Mouse (Mus musculus) liver, embryonic 14 days (tissue): Measurements from ENCODE around the gene Caskin1. TPM values are rescaled to one million over a fixed set of nuclear protein-coding genes. Genes with fewer than 3 reads are reported as not detected.

Experiments used
- polyA plus RNA-seq: library from polyadenylated mRNA; depleted of rRNA; stranded (reverse); fragments of >200 nt; gene quantifications from 2 replicates; pipeline ENCODE4 v1.2.3, GENCODE M21; 2012; rRNA removed

Gene Caskin1
- 0.08 and 0.12 TPM in 2 replicates for polyA plus RNA-seq

DNA sequence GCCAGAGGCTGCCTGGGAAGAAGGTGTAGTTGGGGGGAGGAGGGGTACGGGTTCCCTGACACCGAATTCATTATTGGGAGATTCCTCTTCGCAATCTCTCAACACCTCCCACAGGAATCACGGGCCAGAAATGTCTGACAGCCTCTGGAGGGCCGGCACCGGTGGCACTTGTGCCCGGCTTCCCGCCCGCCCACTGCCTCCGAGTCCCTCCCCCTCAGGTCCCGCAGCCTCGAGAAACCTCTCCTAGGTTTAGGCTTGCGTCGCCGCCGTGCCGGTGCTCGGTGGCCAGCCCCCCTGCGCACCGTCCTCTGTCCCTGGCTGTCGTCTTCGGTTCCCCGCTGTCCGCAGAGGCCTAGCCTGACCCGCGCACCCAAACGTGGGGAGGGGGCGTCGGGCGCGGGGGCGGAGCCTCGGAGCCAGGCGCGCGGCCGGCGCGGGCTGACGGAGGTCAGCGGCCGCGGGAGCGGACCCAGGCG lies at the start of gene Caskin1:
Caskin1 (plus strand) TSS at position 416 of the 476 bp plus-strand sequence.

DNA sequence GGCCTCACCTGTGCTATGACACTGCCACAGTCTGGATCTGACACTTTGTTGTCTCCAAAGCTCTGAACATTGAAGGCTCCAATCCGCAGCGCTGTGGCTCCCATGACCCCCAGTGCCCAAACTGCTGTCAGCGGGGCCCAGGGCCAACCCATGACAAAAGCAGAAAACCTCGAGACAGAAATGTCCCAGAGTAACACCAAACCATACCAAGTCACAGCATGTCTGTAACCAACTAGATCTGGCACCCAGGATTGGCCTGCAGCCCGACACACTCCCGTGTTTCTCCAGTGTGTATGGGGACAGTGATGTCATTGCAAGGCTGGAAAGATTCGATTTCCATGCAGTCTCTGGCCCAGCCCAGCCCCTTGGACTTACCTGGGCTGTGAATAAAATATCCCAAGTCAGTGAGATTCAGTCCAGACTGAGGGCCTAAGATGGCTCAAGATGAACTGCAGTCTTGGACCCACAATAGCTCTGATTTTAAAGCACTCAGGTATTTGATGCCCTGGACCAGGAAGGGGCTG lies 45.7 kb upstream of the Caskin1 start, which contains the start of gene Dnase1l2:
Dnase1l2 (minus strand) TSS at position 474 of the 524 bp plus-strand sequence.

DNA sequence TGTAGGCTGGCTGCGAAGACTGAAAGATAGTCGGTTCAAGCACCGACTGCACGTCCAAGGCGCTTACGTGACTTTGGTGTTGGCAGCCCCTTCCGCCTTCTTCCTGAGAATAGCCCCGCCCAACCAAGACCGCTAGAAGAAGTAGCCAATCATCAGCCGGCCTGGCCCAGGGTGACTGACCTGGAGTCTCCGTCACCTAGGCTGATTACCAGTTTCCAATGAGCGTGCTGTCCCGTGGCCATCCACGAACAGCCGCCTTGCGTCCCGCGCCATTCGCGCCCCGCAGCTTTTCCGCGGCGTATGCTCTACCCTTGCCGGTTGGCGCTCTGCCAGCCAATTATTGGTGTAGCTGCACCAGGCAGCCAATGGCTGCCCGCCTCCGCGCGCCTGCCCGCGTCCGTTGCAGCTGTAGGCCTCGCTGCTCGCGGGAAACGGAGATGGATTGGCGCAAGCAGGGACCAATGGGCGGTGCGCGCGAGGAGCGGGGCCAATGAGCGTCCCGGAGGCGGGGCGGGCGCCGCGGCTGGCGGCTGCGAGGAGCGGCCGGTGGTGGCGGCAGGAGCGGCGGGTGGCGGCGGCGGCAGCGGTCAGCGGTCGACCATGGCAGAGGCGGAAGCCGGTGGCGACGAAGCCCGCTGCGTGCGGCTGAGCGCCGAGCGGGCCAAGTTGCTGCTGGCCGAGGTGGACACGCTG lies 18.3 kb upstream of the Caskin1 start, which contains the start of the genes E4f1 and Pgp:
E4f1 (minus strand) TSS at position 404 of the 693 bp plus-strand sequence.
Pgp (plus strand) TSS at position 483 of the 693 bp plus-strand sequence.

DNA sequence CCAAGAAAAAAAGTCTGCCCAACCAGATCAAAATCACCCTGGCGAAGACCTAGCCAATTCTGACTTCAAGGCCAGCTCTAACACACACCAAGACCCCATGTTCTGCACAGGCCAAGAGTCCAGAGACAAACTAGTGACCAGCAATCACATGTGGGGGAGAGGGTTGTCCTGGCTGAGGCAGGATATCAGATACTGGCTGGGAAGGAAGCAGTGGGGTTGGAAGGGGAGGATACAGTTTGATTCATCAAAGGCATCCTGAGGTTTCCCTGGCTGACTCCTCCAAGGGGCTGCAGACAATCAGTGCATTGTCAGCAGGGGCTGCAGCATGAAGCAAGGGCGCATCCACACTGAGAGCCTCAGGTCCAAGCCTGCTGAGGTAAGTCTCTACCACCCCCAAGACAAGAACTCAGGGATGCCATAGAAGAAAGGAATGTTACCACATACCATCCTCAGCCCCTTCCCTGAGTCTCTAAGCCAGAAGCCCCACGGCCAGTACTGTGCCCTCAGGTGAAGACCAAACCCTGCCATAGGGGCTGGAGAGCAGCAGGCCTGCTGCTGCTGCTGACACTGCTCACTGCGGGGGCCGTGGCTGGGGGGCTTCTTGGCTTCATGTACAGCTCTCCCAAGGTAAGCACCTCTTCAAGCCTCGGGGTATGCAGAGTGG lies 14.7 kb upstream of the Caskin1 start, which contains the start of gene Bricd5:
Bricd5 (plus strand) TSS at position 273 of the 664 bp plus-strand sequence.

DNA sequence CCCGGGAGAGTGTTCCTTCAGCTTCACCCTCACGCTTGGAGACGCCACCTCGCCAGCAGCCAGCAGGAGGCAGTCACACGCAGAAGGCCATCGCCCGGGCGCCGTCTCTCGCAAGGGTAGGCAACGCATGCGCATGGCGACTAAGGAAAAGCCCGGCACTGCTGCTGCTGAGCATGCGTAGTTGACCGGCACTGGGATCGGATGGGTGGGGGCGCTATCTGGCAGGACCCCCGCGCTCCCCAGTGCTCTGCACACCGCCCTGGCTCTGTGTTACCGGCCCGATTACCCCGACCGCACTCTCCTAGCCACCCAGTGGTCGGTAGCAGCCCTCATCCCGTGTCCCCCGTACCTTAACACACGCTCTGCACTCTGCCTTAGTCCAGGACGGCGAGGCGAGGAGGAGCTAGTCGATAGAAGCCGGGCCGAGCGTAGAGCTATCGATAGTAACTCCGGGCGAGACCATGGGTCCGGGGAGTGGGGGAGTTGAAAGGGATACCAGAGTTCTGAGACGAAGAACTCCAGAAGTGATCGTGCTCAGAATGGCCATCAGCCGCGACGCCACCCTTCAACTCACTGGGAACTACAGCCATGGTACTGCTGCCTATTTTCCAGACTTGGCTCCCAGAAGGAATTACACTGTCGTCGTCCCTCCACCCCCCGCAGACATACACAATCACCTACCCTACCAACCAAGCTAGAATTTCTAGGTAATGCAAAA lies 9.6 kb upstream of the Caskin1 start, which contains the start of gene Mlst8:
Mlst8 (minus strand) TSS at position 416 of the 718 bp plus-strand sequence.

DNA sequence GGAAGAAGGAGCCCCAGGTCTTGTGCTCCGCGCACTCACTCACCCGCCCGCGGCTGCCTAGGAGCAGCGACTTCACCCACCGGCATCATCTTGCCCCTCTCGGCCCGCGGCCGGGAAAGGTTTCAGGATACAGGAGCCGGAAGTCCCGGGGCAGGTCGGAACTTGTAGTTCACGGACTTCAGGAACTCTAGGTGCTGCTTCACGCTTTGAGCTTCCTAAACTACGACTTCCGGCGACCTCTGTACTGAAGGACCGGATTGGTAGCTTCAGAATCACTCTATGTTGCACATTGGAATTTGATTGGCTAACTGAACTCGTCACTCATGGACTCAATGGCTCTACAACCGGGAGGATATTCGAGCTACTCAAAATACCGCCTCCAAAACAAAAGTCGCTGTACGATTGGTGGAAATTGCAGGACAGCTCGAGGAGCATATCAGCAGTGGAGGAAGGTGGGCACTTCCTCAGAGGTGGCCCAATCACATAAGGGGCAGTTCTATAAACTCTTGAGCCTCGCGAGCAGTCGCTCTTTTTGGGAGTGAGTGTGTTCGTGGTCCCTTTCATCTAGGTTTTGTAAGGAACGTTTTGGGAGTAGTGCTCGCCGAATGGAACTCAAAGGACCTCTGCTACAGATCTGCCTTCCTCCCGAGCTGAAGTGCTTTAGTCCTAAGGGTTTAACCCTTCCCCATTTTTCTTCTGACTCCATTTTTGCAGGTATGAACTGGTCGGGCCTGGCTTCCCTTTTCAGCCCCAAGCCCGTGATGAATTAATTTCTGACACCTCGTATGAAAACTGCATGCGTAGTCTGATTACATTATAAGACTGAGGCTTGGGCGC lies 39.5 kb downstream of the Caskin1 start, which contains the start of gene Traf7:
Traf7 (minus strand) TSS at position 216 of the 837 bp plus-strand sequence.

DNA sequence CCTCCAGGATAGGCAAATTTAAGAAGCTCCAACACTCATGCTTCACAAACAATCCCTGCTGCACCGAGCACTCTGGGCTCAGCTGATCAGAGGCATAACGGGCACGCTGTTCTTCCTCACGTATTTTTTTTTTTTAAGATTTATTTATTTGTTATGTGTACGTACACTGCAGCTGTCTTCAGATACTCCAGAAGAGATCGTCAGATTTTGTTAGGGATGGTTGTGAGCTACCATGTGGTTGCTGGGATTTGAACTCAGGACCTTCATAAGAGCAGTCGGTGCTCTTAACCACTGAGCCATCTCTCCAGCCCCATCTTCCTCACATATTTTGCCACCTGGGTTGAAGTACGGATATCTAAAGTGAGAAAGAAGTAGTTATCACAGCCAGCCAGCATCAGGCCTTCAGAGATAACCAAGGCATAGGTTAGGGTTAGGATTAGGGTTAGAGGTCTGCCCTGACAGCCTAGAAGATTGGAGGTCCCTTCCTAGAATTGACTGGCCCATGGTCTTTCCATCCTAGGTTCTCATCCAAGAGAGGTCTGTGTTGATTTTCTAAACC lies 45.8 kb downstream of the Caskin1 start, which contains the start of gene Rab26:
Rab26 (minus strand) TSS at position 51 of the 559 bp plus-strand sequence.

DNA sequence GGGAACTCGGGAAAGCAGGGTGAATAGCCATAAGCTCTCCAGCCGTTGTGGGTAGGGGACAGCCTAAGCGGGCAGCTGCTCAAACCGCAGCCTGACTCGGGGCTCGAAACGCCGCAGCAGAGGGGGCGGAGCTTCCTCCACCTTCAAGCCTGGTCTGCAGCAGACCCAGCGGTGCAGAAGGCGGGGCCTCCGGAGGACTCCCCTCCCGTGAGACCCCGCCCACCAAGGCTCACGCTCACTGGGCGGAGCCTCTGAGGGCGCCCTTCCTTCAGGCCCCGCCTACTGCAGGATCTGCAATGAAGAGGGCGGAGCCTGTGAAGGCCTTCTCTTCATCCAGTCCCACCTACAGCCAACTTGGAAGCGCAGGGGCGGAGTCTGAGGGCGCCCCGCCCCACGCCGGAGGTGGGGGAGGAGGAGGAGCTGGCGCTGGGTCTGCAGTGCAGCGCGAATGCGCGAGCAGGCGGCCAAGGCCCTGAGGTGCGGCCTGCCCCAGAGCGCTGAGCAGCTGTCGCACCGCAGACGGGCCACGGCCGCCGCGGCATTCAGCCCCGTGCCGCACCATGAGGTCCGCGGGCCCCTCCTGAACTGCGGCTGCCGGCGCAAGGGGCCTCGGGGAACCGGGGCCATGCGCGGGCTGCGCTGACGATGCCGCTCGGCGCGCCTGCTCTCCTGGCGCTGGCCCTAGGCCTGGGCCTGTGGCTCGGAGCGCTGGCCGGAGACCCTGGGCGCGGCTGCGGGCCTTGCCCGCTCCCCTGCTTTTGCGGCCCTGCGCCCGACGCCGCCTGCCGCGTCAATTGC lies 61.4 kb downstream of the Caskin1 start, which contains the start of gene Pkd1:
Pkd1 (plus strand) TSS at position 217 of the 798 bp plus-strand sequence.

Other genes starting within 250 kb of the Caskin1 start
- 33.9 and 39.6 TPM in 2 replicates for gene Ccnf, start 237.1 kb upstream of the Caskin1 start, polyA plus RNA-seq
- gene Abca17, start 137.5 kb upstream of the Caskin1 start, polyA plus RNA-seq, result not detected in 2 replicates
- 12.3 and 15.2 TPM in 2 replicates for gene Abca3, start 136.7 kb upstream of the Caskin1 start, polyA plus RNA-seq
- gene Rnps1, start 74.0 kb upstream of the Caskin1 start, polyA plus RNA-seq, result 108 and 124 TPM in 2 replicates
- gene Eci1, start 62.0 kb upstream of the Caskin1 start, polyA plus RNA-seq, result 46.1 and 53.9 TPM in 2 replicates
- gene Dnase1l2, start 45.5 kb upstream of the Caskin1 start, polyA plus RNA-seq, result 1.5 and 2.5 TPM in 2 replicates
- 18.2 and 21.0 TPM in 2 replicates for gene E4f1, start 18.3 kb upstream of the Caskin1 start, polyA plus RNA-seq
- 33.2 and 37.2 TPM in 2 replicates for gene Pgp, start 18.2 kb upstream of the Caskin1 start, polyA plus RNA-seq
- 0.29 and 0.43 TPM in 2 replicates for gene Bricd5, start 14.7 kb upstream of the Caskin1 start, polyA plus RNA-seq
- gene Mlst8, start 9.5 kb upstream of the Caskin1 start, polyA plus RNA-seq, result 11.8 and 14.9 TPM in 2 replicates
- gene Traf7, start 39.3 kb downstream of the Caskin1 start, polyA plus RNA-seq, result 58.5 and 65.7 TPM in 2 replicates
- gene Rab26, start 45.6 kb downstream of the Caskin1 start, polyA plus RNA-seq, result 0.25 and 0.28 TPM in 2 replicates
- 3.0 and 3.5 TPM in 2 replicates for gene Pkd1, start 61.2 kb downstream of the Caskin1 start, polyA plus RNA-seq
- 18.2 and 20.5 TPM in 2 replicates for gene Tsc2, start 144.0 kb downstream of the Caskin1 start, polyA plus RNA-seq
- gene Nthl1, start 144.1 kb downstream of the Caskin1 start, polyA plus RNA-seq, result 6.4 TPM in 2 replicates
- 5.4 and 5.8 TPM in 2 replicates for gene Slc9a3r2, start 161.7 kb downstream of the Caskin1 start, polyA plus RNA-seq
- gene Npw, start 169.9 kb downstream of the Caskin1 start, polyA plus RNA-seq, result 0.18 and 0.27 TPM in 2 replicates
- 20.9 and 23.8 TPM in 2 replicates for gene Zfp598, start 181.1 kb downstream of the Caskin1 start, polyA plus RNA-seq
- 0.05 and 0.06 TPM in 2 replicates for gene Syngr3, start 201.4 kb downstream of the Caskin1 start, polyA plus RNA-seq
- gene Gfer, start 207.6 kb downstream of the Caskin1 start, polyA plus RNA-seq, result 18.1 and 19.5 TPM in 2 replicates
- gene Noxo1, start 207.6 kb downstream of the Caskin1 start, polyA plus RNA-seq, result 0.66 and 0.81 TPM in 2 replicates
- 24.4 and 29.3 TPM in 2 replicates for gene Tbl3, start 219.1 kb downstream of the Caskin1 start, polyA plus RNA-seq
- gene Rnf151, start 229.5 kb downstream of the Caskin1 start, polyA plus RNA-seq, result 0.32 and 0.33 TPM in 2 replicates
- gene Rps2, start 229.5 kb downstream of the Caskin1 start, polyA plus RNA-seq, result 2,079 and 2,282 TPM in 2 replicates
- gene Ndufb10, start 235.9 kb downstream of the Caskin1 start, polyA plus RNA-seq, result 166 and 170 TPM in 2 replicates
- not detected in 2 replicates for gene Rpl3l, start 239.2 kb downstream of the Caskin1 start, polyA plus RNA-seq
- 20.9 and 25.8 TPM in 2 replicates for gene Msrb1, start 248.0 kb downstream of the Caskin1 start, polyA plus RNA-seq